Mouse (Mus musculus): ENCODE results near the gene Akt2.

DNA sequence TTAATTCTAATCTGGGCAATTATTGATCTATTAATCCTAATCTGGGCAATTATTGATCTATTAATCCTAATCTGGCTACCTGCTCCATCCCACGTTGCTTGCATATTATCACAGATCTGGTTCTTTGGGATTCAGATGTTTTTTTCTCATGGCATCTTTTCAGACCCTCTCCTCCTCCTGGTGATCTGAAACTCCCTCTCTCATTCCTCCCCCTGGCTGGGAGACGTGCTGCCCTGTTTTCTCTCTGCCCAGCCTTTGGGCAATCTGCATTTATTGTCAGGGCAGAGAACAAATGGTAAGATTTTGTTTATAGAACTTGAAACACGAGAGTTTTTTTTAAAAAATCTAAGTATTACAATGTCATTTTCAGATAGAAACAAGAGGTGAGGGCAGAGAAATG lies 96.5 kb downstream of the Akt2 start:
- TF ChIP-seq POLR2A (IDR thresholded peaks at IDR 0.05; ENCODE audit: control insufficient read depth, extremely low read depth, insufficient read depth, low read length, poor library complexity) = no peak
- TF ChIP-seq CTCF (IDR thresholded peaks at IDR 0.05; ENCODE audit: borderline replicate concordance, control insufficient read depth, extremely low read depth, insufficient read depth, low read length, poor library complexity) = no peak

All from thymus, adult 2 months (tissue).